Mouse (Mus musculus): Measurements from ENCODE around the gene Cbs.
A peak's percentile ranks its signal among the peaks of the same experiment; 100 is the strongest.

Cbs gene

DNA sequence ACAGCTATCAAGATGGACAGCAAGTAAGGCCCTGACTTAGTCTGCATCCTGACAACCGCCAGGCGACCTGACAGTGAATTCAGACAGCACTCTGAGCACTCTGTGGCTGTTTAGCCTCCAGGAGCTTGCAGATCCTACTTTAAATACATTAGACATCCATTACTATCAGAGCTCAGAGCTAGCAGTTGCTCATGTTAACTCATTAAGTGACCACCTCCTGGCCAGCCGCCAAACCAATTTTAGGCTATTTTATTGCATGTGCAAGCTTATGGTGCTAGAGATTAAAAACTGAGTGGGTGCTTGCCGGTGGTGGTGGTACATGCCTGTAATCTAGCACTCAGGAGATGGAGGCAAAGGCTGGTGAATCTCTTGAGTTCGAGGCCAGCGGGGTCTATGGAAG lies 53.3 kb downstream of the Cbs start:
- no peak for DNase-seq

DNA sequence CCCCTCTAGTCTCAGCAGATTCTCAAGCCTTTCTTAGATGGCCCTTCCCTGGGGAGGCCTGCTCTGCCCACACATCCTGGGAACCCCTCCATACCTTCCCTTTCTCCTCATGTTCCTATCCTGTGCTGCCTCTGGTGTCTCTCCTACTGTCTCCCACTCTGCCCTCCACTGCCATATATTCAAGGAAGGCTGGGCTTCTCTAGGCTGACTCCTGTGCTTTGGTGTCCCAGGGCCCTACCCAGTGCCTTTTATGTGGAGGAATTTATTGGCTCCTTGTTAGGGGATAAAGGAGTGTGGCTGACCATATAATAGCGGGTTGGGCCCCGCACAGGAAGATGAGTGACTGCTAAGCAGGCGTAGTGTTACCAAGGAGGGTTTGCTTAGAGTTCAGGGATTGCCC lies 53.9 kb downstream of the Cbs start:
- DNase-seq, result no peak

DNA sequence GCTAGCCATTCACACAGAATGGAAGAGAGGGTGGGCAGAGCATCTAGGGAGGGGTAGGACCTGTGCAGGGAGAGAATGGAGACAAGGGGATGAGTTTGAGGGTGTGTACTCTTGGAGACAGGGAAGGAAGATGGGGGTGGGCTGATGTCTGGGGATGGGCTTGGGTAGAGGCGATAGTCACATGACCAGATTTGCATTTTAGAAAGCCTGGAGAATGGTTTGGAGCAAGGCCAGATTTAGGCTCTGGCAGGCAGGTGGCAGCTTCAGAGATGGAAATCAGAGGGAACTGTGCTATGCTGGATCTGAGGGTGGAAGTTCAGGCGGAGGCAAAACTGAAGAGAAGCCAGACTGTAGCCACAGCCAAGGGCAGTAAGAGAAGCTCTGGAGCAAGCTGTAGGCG lies 56.7 kb downstream of the Cbs start:
- no peak for DNase-seq

DNA sequence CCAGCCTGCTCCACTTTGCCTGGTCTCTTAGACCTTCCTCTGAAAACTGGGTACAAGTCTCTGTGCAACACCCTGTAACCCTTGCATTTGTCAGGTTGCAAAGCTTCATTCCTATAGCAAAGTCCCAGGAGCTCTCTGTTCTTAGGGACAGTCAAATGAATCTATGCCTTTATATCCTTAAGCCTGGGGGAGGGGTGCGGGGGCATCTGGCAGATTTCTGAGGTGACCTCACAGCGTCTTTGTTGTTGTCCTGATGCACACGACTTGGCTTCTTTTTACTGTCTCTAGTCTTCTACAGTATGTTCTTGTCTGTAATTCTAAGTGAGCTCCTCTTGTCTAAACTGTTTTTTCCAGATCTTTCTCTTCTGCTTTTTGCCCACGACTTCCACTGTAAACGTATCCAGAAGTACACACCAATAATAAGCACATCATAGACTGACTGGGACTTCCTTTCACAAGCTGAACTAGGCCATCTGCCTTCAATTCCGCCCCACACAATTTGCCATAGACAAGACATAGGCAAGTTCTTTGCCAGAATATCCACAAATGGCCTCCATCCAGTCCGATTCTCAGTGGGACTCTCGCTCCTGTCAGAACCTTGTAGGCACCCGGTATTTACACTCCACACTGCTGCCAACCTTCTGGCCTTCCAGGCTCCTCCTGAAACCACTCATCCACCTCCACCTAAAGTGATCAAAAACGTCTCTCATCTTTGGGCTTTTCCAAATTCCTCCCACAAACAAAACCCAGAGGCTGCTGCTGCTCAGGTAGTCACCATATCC lies 60.5 kb downstream of the Cbs start:
- DNase-seq, result peak; percentile 77 to 86

DNA sequence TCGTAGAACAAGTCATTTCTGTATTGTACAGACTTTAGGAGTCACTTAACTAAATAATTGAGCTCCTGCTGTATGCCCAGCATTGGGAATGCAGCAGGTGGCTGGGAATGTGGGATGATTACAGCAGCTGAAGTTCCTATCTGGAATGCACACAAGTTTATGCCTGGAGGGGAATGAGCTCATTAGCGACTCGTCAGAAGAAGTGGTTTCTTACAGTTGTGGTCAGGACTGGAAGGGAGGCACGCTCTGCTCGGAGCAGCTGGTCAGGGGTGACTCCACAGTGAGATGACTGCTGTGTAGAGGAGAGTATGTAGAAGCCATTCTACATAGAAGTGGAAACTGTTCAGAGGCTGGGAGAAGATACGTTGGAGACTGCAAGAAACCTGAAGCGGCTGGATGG lies 62.4 kb downstream of the Cbs start:
- no peak for DNase-seq

DNA sequence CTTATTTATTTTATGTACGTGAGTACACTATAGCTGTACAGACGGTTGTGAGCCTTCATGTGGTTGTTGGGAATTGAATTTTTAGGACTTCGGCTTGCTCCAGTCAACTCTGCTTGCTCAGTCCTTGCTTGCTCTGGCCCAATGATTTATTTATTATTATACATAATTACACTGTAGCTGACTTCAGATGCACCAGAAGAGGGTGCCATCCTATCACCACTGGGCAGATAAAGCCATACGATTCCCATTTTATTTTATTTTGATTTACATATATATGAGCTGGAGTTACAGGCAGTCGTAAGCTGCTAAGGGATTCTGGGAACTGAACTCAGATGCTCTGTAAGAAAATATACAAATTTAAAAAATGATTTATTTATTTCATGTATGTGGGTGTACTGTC lies 65.3 kb downstream of the Cbs start:
- no peak for DNase-seq

DNA sequence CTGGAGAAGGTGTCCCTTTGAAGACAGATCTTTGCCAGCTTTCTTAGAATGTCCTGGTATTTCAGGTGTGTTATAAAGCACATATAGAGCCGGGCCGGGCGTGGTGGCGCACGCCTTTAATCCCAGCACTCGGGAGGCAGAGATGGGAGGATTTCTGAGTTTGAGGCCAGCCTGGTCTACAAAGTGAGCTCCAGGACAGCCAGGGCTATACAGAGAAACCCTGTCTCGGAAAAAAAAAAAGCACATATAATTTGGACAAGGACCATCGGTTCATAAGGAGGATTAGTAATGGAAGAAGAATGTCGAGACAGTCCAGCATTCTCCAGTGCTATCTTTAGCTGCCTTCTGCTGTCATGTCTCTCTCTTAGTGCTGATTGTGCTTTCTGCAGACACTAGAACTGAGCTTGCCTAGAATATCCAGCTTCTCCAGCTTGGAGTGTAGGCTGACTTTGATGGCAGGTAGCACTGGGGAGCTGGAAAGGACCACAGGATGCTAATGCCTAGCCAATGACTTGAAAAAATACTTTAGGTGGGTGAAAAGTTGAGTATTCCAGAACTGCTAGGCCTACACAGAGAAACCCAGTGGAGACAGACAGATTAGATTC lies 66.6 kb downstream of the Cbs start:
- peak in 1 of 2 experiments; percentile 29 for DNase-seq

DNA sequence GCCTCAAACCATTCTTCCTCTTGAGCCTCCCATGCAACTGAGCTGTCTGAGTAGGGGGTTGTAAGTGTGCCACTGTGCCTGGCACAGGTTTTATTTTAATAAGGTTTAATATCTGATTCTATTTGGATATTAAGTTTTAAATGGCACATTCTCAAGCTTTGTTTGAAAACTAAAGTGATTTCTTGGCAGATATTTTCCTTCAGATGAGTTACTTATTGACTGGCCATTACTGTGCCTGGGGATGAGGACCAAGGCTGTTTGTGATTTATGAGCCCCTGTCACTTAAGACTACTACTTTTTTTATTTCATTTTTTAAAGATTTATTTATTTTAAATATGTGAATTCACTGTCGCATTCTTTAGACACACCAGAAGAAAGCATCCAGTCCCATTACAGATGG lies 67.3 kb downstream of the Cbs start:
- DNase-seq, result no peak

DNA sequence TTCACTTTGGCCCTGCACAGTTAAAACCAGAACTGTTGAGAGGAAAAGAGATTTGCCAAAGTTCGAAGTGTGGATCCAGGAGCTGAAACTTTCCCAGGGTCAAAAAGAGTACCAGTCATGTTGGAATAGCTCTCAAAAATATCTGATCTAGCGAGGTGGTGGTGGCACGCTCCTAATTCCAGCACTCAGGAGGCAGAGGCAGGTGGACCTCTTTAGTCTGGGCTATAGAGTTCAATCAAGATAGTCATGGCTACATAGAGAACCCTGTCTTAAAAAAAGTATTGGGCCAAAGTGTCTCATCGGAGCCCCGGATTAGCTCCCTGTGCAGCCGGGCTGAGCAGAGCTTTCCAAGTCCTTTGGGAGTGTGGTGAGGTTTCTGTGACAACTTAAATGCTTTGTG lies 70.8 kb downstream of the Cbs start:
- DNase-seq, result no peak

DNA sequence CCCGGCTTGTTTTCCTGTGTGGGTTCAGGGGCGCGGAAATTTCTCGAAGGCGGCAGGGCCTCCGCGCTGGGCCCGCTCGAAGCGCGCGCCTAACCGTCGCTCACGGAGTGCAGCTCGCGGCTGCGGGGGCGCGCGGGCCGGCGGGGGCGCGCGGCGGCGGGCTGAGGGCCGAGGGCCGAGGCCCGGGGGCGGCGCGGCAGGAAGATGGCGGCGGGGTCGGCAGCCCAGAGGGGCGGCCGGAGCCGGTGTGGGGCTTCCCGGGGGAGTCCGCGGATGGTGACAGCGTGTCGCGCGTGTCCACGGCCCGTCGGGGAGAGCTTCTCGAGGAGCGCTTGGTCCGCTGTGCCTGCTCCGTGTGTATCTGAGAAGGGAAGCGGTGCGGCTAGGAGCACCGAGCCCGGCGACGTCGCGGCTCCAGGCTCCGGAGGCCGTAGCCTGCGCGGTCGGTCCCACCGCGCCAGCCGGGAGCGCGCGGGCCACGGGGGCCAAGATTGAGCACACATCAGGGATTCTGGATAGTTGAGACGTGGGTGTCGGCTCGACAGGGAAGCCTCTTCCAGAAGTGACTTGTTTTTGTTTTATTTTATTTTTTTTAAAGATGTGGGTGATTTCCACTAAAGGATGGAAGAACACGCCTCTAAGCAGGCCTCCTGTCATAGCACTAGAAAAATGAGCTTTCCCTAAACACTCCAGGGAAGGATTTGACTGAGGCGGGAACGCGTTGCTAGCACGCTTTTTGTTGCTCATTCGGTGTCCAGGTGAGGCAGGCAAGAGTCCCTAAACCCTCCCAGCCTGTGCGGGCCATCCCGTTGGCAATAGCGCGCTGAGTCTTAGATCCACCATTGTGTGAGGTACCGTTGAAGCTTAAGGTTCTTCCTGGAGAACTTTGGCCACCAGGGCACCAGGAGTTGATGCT lies 71.6 kb downstream of the Cbs start:
- DNase-seq, result peak; percentile 57 to 75

DNA sequence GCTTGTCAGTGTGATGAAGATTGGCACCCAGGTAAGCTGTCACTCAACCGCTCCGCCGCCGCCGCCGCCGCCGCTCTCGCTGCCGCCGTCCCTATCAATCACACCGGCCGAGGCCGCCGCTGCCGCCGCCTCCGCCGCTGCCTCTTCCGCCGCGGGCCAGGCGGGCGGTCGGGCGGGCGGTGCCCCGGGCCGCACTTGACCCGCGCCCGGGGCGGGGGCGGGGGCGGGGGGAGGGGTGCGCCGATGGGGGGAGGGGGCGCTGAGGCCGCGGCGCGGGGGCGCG lies 72.2 kb downstream of the Cbs start:
- DNase-seq, result no peak

DNA sequence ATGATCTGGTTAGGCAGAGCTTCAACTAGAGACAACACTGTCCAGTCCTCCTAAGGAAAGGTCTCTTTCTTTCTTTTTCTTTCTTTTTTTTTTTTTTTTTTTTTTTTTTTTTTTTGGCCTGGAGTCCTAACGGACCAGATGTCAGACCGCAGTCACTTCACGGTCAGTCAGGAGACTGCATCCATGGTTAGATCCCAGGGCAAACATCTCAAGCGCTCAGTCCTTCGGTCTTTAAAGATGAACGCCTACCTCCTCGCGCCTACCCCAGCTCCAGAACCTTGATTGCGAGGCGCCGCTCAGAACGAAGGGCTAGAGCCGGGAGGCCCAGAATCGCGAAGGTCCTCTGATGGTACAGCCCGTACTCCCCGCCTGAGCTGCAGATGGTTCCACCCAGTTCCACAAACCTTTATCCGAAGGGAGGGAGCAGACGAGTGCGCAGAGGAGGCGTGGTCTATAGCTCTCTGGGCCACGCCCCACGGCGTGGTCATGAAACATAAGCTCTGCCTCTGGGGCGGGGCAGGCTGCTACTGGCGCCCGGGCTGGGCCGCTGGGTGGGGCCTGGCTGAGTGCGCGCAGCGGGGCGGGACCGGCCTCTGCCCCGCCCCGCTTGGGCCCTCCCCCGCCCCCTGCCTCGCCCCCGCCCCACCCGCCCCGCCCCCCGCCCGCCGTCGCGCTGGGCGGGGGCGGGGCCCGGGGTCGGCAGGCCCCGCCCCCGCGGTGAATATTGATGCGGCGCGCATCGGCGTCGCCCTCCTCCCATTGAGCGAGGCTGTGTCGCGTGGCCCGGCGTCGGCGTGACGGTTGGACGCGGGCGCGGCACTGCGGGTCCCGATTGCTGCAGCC lies 72.8 kb downstream of the Cbs start, which contains the start of gene Pknox1:
TSS of gene Pknox1 (plus strand) at position 720 of the 843 bp plus-strand sequence.
- peak; percentile 99 for DNase-seq

DNA sequence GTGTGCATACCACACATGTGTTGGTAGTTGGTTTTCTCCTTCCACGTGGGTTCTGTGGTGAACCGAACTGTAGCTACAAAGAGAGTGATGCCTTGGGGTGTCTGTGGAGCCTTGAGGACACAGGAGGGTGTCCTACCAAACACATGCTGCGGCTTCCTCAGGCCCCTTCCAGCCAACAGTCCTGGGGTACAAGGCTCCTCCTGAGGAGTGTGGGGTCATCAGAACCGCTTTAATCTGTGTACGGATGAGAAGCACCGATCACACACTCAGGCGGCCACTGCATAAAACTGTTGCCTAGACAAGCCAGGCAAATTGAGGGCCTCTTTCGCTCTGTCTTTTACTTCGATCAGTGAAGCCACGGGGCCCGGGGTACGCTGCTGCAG lies 73.4 kb downstream of the Cbs start:
- DNase-seq, result peak; percentile 44 to 65

DNA sequence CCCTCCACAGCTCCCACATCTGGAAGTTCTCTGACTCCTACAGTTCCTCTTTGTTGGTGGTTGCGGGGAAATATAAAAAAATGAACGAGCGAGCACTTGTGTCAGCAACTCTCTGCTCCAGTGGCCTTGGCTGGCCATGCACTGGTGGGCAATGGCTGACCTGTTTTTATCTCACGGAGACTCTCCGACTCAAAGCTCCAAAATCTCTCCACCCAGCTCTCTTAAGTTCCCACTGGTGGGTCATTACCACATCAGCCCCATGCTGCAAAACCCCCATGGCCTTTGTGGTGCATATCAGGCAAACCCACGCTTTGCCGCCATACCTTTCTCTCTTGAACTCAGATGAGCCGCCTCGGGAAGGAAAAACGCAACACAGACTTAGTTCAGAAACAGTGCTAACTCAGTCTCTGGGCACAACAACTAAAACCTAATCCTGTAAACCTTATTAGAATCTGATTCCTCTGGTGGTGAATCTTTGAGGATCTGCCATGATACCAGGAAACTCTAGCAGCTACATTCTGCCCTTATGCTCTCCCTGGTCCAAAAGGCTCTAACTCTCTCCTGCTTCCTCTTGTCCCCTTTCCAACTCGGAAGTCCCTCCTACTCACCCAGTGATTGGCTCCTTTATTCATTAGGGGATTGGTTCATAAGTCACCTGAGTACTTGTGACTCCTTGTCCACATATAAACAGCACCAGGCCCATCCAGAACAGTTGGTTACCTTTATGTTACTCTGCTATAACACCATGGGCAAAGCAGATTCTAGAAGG lies 77.8 kb downstream of the Cbs start:
- DNase-seq, result no peak
